Mouse (Mus musculus) embryonic facial prominence, embryonic 11.5 days (tissue): ENCODE measurements around the gene Rpl4. TPM values are rescaled to one million over a fixed set of nuclear protein-coding genes. Genes with fewer than 3 reads are reported as not detected.
"Not testable (repeated sequence)": the region's sequence is repeated elsewhere in the genome, so short reads cannot be mapped to it uniquely, and the experiment has no call there.

ENCODE experiments used
- ATAC-seq: fragments of 200-750 bp; cut with Nextera tagmentation; replicated peaks from 2 replicates; pipeline ENCODE4 v1.8.0; 2017; ENCODE audit warnings: low read depth; ENCODE audit not compliant: insufficient number of reproducible peaks, low FRiP score, low TSS enrichment
- DNase-seq: peaks from one replicate; pipeline ENCODE4 v3.0.0-alpha.2; 2015; ENCODE audit warnings: low spot score
- H3K27ac ChIP-seq: fragments of 300-500 bp; sonication (generic); replicated peaks from 2 replicates; pipeline ENCODE4 v1.5.1; 2014; ENCODE audit warnings: mild to moderate bottlenecking, low read depth, low read length, control low read depth
- H3K27me3 ChIP-seq: fragments of 300-500 bp; sonication (generic); 2 replicates; pipeline ENCODE4 v1.6.1; 2014; ENCODE audit warnings: mild to moderate bottlenecking, low read length, moderate library complexity, mixed read lengths; ENCODE audit not compliant: control insufficient read depth, insufficient read depth
- H3K36me3 ChIP-seq: fragments of 300-500 bp; sonication (generic); replicated peaks from 2 replicates; pipeline ENCODE4 v1.6.1; 2014; ENCODE audit warnings: low read depth, mild to moderate bottlenecking, low read length, moderate library complexity, mixed read lengths; ENCODE audit not compliant: control insufficient read depth, insufficient read depth
- H3K4me1 ChIP-seq: fragments of 300-500 bp; sonication (generic); 2 replicates; pipeline ENCODE4 v1.6.1; 2014; ENCODE audit warnings: low read length, mixed read lengths; ENCODE audit not compliant: control insufficient read depth, insufficient read depth
- H3K4me2 ChIP-seq: fragments of 300-500 bp; sonication (generic); 2 replicates; pipeline ENCODE4 v1.6.1; 2014; ENCODE audit warnings: low read depth, mild to moderate bottlenecking, control low read depth, low read length, moderate library complexity
- H3K4me3 ChIP-seq: fragments of 300-500 bp; sonication (generic); 2 replicates; pipeline ENCODE4 v1.5.1; 2014; ENCODE audit warnings: low read depth, low read length, control low read depth
- H3K9ac ChIP-seq: fragments of 300-500 bp; sonication (generic); replicated peaks from 2 replicates; pipeline ENCODE4 v1.6.1; 2014; ENCODE audit warnings: mild to moderate bottlenecking, control low read depth, low read length
- H3K9me3 ChIP-seq: fragments of 300-500 bp; sonication (generic); replicated peaks from 2 replicates; pipeline ENCODE4 v1.6.1; 2016; ENCODE audit warnings: mild to moderate bottlenecking, low read length, inconsistent platforms, mixed read lengths; ENCODE audit not compliant: control insufficient read depth
- WGBS: fragments of 180-500 bp; shearing (Covaris S2); extraction: QIAGEN DNeasy Blood & Tissue Kit; methylation state at CpG from one replicate; pipeline ENCODE4 v1.1.7; 2014; 5-methylcytosine and 5-hydroxymethylcytosine counted together
- polyA plus RNA-seq: library from polyadenylated mRNA; unstranded; fragments of >200 nt; fragmentation: Nextera tagmentation; extraction: Ambion mirVana; gene quantifications from 2 replicates; pipeline ENCODE4 v1.2.1, GENCODE M21; 2014

Rpl4 gene
- polyA plus RNA-seq, 1 experiment from 2014 or later = 1,364 TPM

- Histone ChIP-seq H3K27ac (no peak overlapping the region), H3K4me1 (no peaks in the 10 kb centered on the region), H3K9me3 (no peaks in the 10 kb centered on the region), H3K36me3 (peaks cover 7% of the 10 kb centered on the region), H3K4me2 (no peak overlapping the region), H3K9ac (no peak overlapping the region), H3K4me3 (no peak overlapping the region), H3K27me3 (no peaks in the 10 kb centered on the region)
- DNase-seq (no peak), ATAC-seq (no peak)
- 90% methylated on average over 5 of the region's 5 CpGs for WGBS
Measured at GRCm38 (mm10) chr9:64160471-64160870, 12.7 kb upstream of the Rpl4 start.

- not testable (repeated sequence) for H3K4me3 ChIP-seq, H3K9ac ChIP-seq, H3K27me3 ChIP-seq, H3K4me1 ChIP-seq, H3K4me2 ChIP-seq, H3K9me3 ChIP-seq, DNase-seq, H3K36me3 ChIP-seq, H3K27ac ChIP-seq, ATAC-seq
- 86% methylated on average over 3 of the region's 3 CpGs for WGBS
Measured at GRCm38 (mm10) chr9:64169967-64170366, 3.2 kb upstream of the Rpl4 start.

GRCm38 (mm10) chr9:64172145-64172815 is 895 bp upstream of the Rpl4 start:
- Histone ChIP-seq H3K27me3 (no peaks in the 10 kb centered on the region), H3K36me3 (peaks cover 10% of the 10 kb centered on the region), H3K27ac (peak overlapping the region; percentile 90), H3K9me3 (no peaks in the 10 kb centered on the region), H3K4me3 (peak overlapping the region; percentile 71), H3K4me1 (no peaks in the 10 kb centered on the region), H3K4me2 (peak overlapping the region; percentile 69), H3K9ac (peak overlapping the region; percentile 80)
- ATAC-seq = no peak; the same call in 1 of the 2 replicates
- WGBS = 4% methylated on average over 18 of the region's 18 CpGs
- DNase-seq = no peak

- ATAC-seq = no peak
- no peak for DNase-seq
- peak overlapping the region; percentile 80 for H3K9ac ChIP-seq
- H3K36me3 ChIP-seq = peaks cover 11% of the 10 kb centered on the region
- H3K27me3 ChIP-seq = no peaks in the 10 kb centered on the region
- WGBS = 0% methylated on average over 16 of the region's 16 CpGs
- no peak overlapping the region for H3K27ac ChIP-seq
- H3K4me3 ChIP-seq = peak overlapping the region; percentile 71
- no peaks in the 10 kb centered on the region for H3K9me3 ChIP-seq
- H3K4me2 ChIP-seq = peak overlapping the region; percentile 71
- H3K4me1 ChIP-seq = no peaks in the 10 kb centered on the region
Measured at GRCm38 (mm10) chr9:64173666-64174220, 568 bp downstream of the Rpl4 start.

- peak overlapping the region; percentile 71 for H3K4me2 ChIP-seq
- ATAC-seq = no peak
- H3K9me3 ChIP-seq = no peaks in the 10 kb centered on the region
- H3K4me3 ChIP-seq = peak overlapping the region; percentile 71
- H3K9ac ChIP-seq = peak overlapping the region; percentile 63
- H3K27me3 ChIP-seq = no peaks in the 10 kb centered on the region
- H3K27ac ChIP-seq = no peak overlapping the region
- no peaks in the 10 kb centered on the region for H3K4me1 ChIP-seq
- H3K36me3 ChIP-seq = peaks cover 11% of the 10 kb centered on the region
- DNase-seq = no peak
Measured at GRCm38 (mm10) chr9:64174341-64174740, 1.2 kb downstream of the Rpl4 start.

- Histone ChIP-seq H3K4me2 (no peak overlapping the region; the same call in 1 of the 2 replicates), H3K4me1 (no peaks in the 10 kb centered on the region), H3K27me3 (no peaks in the 10 kb centered on the region), H3K9me3 (no peaks in the 10 kb centered on the region), H3K9ac (0 out of 2 replicates have a peak overlapping the region, but pooled peaks have one; percentile 25), H3K36me3 (peaks cover 11% of the 10 kb centered on the region), H3K4me3 (peak overlapping the region; percentile 71), H3K27ac (no peak overlapping the region)
- DNase-seq = no peak
- ATAC-seq = no peak
- 79% methylated on average over 8 of the region's 8 CpGs for WGBS
Measured at GRCm38 (mm10) chr9:64174766-64175165, 1.6 kb downstream of the Rpl4 start.

GRCm38 (mm10) chr9:64175378-64175777 is 2.2 kb downstream of the Rpl4 start:
- DNase-seq (no peak), ATAC-seq (no peak)
- Histone ChIP-seq H3K4me1 (no peaks in the 10 kb centered on the region), H3K36me3 (peaks cover 11% of the 10 kb centered on the region), H3K9ac (no peak overlapping the region), H3K27me3 (no peaks in the 10 kb centered on the region), H3K4me2 (no peak overlapping the region), H3K27ac (no peak overlapping the region), H3K9me3 (no peaks in the 10 kb centered on the region), H3K4me3 (no peak overlapping the region)
- 88% methylated on average over 11 of the region's 11 CpGs for WGBS

GRCm38 (mm10) chr9:64178610-64178973 is 5.4 kb downstream of the Rpl4 start:
- Histone ChIP-seq H3K36me3 (peaks cover 11% of the 10 kb centered on the region), H3K4me3 (no peak overlapping the region), H3K9me3 (no peaks in the 10 kb centered on the region), H3K27me3 (no peaks in the 10 kb centered on the region), H3K27ac (no peak overlapping the region), H3K4me2 (no peak overlapping the region), H3K4me1 (no peaks in the 10 kb centered on the region), H3K9ac (no peak overlapping the region)
- peak; percentile 68 for DNase-seq
- WGBS = 42% methylated on average over 3 of the region's 3 CpGs
- peak; percentile 74; the same call in 1 of the 2 replicates for ATAC-seq
